Mouse (Mus musculus) olfactory bulb, adult 2 months (tissue): ENCODE results near the gene Prkcd.

Experiments used
- CTCF ChIP-seq: fragments of 200-500 bp; IDR thresholded peaks from 2 replicates; pipeline ENCODE4 v1.5.1; 2012; ENCODE audit warnings: low read depth, mild to moderate bottlenecking, low read length, moderate library complexity; ENCODE audit not compliant: insufficient read depth
- POLR2A ChIP-seq: fragments of 200-500 bp; IDR thresholded peaks from 2 replicates; pipeline ENCODE4 v1.6.1; 2012; ENCODE audit warnings: mild to moderate bottlenecking, low read depth, low read length, moderate library complexity; ENCODE audit not compliant: insufficient read depth

DNA sequence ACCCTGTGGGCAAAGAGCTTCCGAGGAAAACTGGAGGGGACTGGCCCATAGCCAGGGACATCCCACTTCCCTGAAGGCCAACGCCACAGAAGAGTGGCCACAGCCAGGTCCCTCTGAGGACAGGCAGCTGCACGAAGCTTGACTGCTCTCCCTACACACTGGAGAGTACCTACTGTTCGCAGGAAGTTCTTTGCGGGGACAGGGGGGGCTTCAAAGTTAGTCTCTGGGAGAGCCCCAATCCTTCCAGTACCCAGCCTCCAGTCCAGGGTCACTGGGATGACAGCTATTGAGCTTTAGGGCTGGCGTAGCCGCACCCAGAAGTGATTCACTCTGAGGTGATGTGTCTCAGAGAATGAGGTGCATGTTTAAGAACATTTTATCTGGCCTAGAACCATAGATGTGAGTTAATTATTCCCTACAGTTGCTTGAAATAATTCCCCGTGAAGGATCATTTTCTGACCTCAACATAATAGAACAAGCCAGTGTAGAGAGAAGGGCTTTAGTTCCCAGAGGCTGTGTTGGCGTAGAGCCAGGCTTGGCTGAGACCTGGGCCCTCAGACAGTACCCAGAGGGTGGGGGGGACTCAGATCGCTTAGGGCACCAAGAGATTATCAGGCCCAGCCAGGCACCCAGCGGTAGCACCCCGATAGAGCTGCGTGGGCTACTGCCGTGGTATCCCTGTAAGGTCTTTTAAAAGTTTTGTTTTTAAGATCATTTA is 64.4 kb downstream of the Prkcd start:
- TF ChIP-seq CTCF (no peak), POLR2A (no peak)
